Mouse (Mus musculus) myocyte (in vitro differentiated cells): ENCODE data around the gene Nprl2. TPM values are rescaled to one million over a fixed set of nuclear protein-coding genes. Genes with fewer than 3 reads are reported as not detected.

Source experiments
- H3K27me3 ChIP-seq: one replicate; pipeline ENCODE4 v1.6.1; 2011; ENCODE audit not compliant: control insufficient read depth, insufficient read depth, insufficient read length
- H3K36me3 ChIP-seq: one replicate; pipeline ENCODE4 v1.6.1; 2011; ENCODE audit not compliant: control insufficient read depth, insufficient read depth
- H3K4me2 ChIP-seq: one replicate; pipeline ENCODE4 v1.6.1; 2011; ENCODE audit warnings: low read depth, control low read depth
- H3K4me3 ChIP-seq: one replicate; pipeline ENCODE4 v1.5.1; 2011; ENCODE audit warnings: mild to moderate bottlenecking, control low read depth, moderate library complexity
- H3K79me2 ChIP-seq: one replicate; pipeline ENCODE4 v1.6.1; 2011; ENCODE audit not compliant: control insufficient read depth, insufficient read depth
- H3ac ChIP-seq: one replicate; pipeline ENCODE4 v1.6.1; 2011; ENCODE audit not compliant: control insufficient read depth, insufficient read length
- CEBPB ChIP-seq: IDR thresholded peaks from 2 replicates; pipeline ENCODE4 v1.6.1; 2011; ENCODE audit warnings: mild to moderate bottlenecking, moderate library complexity; ENCODE audit not compliant: poor library complexity, insufficient read depth, severe bottlenecking
- E2F4 ChIP-seq: IDR thresholded peaks from one replicate; pipeline ENCODE4 v1.6.1; 2011; ENCODE audit warnings: mild to moderate bottlenecking, control low read depth, moderate library complexity; ENCODE audit not compliant: insufficient read depth
- MAX ChIP-seq: IDR thresholded peaks from one replicate; pipeline ENCODE4 v1.6.1; 2011; ENCODE audit warnings: low read depth, mild to moderate bottlenecking, control low read depth
- MYOD1 ChIP-seq, 3 experiments: IDR thresholded peaks; one replicate each; pipeline ENCODE4 v1.6.1; 2011; ENCODE audit warnings: control low read depth in 2 of 3, low read depth in 2 of 3, mild to moderate bottlenecking in 2 of 3, moderate library complexity in 1 of 3; ENCODE audit not compliant: insufficient read length in 2 of 3, control insufficient read depth in 1 of 3
- MYOG ChIP-seq, 3 experiments: IDR thresholded peaks; one replicate each; pipeline ENCODE4 v1.6.1; 2011; ENCODE audit warnings: control low read depth in 2 of 3, low read depth in 2 of 3, mild to moderate bottlenecking in 2 of 3; ENCODE audit not compliant: insufficient read length in 2 of 3, control insufficient read depth in 1 of 3, insufficient read depth in 1 of 3
- POLR2A ChIP-seq: IDR thresholded peaks from one replicate; pipeline ENCODE4 v1.6.1; 2011; ENCODE audit warnings: low read depth, mild to moderate bottlenecking, control low read depth, moderate library complexity; ENCODE audit not compliant: insufficient read length
- POLR2AphosphoS2 ChIP-seq: IDR thresholded peaks from one replicate; pipeline ENCODE4 v1.6.1; 2011; ENCODE audit warnings: low read depth, control low read depth; ENCODE audit not compliant: insufficient read length
- REST ChIP-seq: IDR thresholded peaks from one replicate; pipeline ENCODE4 v1.6.1; 2011; ENCODE audit warnings: mild to moderate bottlenecking, control low read depth, moderate library complexity; ENCODE audit not compliant: insufficient read depth, insufficient read length
- SRF ChIP-seq: IDR thresholded peaks from one replicate; pipeline ENCODE4 v1.6.1; 2011; ENCODE audit warnings: low read depth; ENCODE audit not compliant: control insufficient read depth, insufficient read length
- TCF12 ChIP-seq: IDR thresholded peaks from one replicate; pipeline ENCODE4 v1.6.1; 2011; ENCODE audit warnings: mild to moderate bottlenecking, control low read depth; ENCODE audit not compliant: poor library complexity, insufficient read depth, severe bottlenecking
- TCF3 ChIP-seq: IDR thresholded peaks from one replicate; pipeline ENCODE4 v1.6.1; 2011; ENCODE audit warnings: low read depth, control low read depth; ENCODE audit not compliant: insufficient read length
- USF1 ChIP-seq: IDR thresholded peaks from one replicate; pipeline ENCODE4 v1.6.1; 2011; ENCODE audit warnings: low read depth, mild to moderate bottlenecking, control low read depth, moderate library complexity
- polyA plus RNA-seq: library from polyadenylated mRNA; unstranded; fragments of >200 nt; fragmentation: generic; extraction: Trizol; gene quantifications from one replicate; pipeline ENCODE4 v1.2.1, GENCODE M21; 2012; ENCODE audit warnings: missing spikeins

The Nprl2 gene
- polyA plus RNA-seq, 1 experiment = 24.6 TPM

DNA sequence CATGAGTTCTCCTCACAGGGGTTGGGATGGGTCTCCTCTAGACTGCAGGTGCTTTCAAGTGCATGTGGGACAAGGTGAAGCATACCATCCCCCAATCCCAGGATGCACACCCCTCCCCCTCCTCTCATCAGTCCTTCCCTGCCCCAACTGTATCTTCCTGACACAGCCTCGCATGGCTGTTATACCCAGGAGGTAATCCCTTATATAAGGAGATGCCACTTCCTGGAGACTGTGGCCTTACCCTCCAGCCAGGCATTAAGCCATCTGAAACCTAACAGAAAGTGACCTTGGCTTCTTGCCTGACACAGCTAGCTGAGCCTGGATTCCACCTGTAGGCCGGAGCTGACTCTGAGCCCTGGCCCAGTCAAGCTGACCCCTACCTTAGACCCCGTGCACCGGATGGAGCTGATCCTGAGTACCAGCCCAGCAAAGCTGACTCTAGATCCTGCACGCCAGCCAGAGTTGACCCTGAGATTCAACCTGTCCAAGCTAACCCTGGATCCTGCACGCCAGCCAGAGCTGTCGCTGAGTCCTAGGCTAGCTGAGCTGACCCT, 40.6 kb downstream of the Nprl2 start:
- Histone ChIP-seq H3K27me3 (no peaks in the 10 kb centered on the region), H3K36me3 (no peaks in the 10 kb centered on the region), H3K79me2 (peaks cover 5% of the 10 kb centered on the region), H3ac (no peak overlapping the region), H3K4me2 (no peak overlapping the region), H3K4me3 (no peak overlapping the region)
- TF ChIP-seq MYOD1 (IDR thresholded peaks at IDR 0.05; ENCODE audit: control insufficient read depth in 1 of 3, insufficient read length in 2 of 3, low read depth in 2 of 3) (no peak), CEBPB (no peak), MYOG (IDR thresholded peaks at IDR 0.05; ENCODE audit: control insufficient read depth in 1 of 3, insufficient read depth in 1 of 3, insufficient read length in 2 of 3, low read depth in 2 of 3) (no peak), E2F4 (no peak), USF1 (no peak), MAX (no peak), POLR2AphosphoS2 (no peak), TCF3 (no peak), REST (no peak), SRF (no peak), TCF12 (no peak), POLR2A (no peak)

DNA sequence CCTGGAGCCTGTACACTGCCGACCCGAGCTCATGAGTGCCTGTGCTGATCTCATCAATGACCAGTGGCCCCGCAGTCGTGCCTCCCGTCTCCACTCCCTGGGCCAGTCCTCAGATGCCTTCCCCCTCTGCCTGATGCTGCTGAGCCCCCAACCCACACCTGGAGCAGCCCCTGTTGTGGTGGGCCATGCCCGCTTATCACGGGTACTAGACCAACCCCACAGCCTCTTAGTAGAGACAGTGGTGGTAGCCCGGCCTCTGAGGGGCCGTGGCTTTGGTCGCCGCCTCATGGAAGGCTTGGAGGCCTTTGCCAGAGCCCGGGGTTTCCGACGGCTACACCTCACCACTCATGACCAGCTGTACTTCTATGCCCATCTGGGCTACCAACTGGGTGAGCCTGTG, 41.1 kb downstream of the Nprl2 start:
- no peaks in the 10 kb centered on the region for H3K27me3 ChIP-seq
- H3K79me2 ChIP-seq = peaks cover 10% of the 10 kb centered on the region
- no peak overlapping the region for H3K4me3 ChIP-seq
- no peak overlapping the region for H3ac ChIP-seq
- TF ChIP-seq MAX (no peak), E2F4 (no peak), TCF12 (no peak), CEBPB (no peak), POLR2AphosphoS2 (peak; percentile 24)
- H3K4me2 ChIP-seq = no peak overlapping the region
- no peaks in the 10 kb centered on the region for H3K36me3 ChIP-seq

DNA sequence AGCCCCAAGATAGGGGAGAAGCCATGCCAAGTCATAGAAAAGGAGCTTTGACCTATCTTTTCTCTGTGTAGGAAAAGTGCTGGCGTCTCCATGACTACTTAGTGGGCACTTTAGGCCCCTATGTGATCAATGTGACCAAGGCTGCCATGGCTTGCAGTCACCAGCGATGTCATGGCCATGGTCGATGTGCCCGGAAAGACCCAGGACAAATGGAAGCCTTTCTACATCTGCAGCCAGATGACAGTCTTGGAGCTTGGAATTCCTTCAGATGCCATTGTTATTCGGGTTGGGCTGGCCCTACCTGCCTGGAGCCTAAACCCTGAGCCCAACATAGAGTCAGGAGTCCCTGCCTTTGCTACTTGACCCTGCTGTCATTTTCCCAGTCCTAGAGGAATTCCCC, 44.5 kb downstream of the Nprl2 start:
- peak overlapping the region; percentile 53 for H3K4me3 ChIP-seq
- H3K27me3 ChIP-seq = no peaks in the 10 kb centered on the region
- peak overlapping the region; percentile 12 for H3K4me2 ChIP-seq
- H3K36me3 ChIP-seq = no peaks in the 10 kb centered on the region
- H3K79me2 ChIP-seq = peaks cover 15% of the 10 kb centered on the region
- no peak for TF ChIP-seq CEBPB
- TF ChIP-seq POLR2A = no peak
- TF ChIP-seq TCF3 = no peak
- H3ac ChIP-seq = no peak overlapping the region

DNA sequence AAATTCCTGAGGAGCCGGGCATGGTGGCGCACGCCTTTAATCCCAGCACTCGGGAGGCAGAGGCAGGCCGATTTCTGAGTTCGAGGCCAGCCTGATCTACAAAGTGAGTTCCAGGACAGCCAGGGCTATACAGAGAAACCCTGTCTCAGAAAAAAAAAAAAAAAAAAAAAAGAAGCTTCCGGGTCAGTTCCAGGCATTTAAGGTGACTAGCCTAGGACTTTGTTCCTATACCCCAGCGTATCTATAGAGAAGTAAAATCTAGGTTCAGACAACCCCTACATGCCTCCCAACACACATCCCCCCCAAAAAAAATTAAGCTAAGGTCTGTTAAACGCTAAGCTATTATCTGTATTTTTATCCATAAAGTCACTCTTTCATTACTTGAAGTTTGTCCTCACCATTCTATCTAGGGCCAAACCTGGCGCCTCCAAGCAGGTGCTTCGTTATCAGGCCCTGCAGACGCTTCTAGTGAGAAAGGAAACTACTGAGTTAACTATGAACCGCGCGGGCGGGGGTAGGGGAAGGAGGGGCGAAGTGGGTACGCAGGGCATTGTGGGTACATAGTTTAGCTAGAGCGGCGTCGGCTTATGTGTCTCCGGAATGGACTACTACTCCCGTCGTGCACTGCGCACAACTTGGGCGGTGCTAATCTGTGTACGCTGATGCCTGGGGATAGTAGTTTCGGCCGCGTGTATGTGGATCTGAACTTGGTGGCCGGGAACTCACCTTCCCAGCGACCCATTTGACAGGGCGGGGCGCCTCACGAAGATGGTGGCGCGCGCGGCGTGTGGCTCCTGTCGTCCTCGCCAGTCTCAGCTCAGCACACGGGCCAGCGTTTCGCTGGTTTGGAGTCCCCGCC, 45.2 kb downstream of the Nprl2 start, which contains the start of gene Ifrd2:
Gene Ifrd2 (plus strand): TSS at position 669 of the 859 bp plus-strand sequence.
- Histone ChIP-seq H3K4me2 (peak within 1 kb of the TSS; percentile 88), H3K27me3 (no peaks in the 10 kb centered on the region), H3K36me3 (no peaks in the 10 kb centered on the region), H3ac (peak within 1 kb of the TSS; percentile 48), H3K79me2 (peaks cover 14% of the 10 kb centered on the region), H3K4me3 (peak within 1 kb of the TSS; percentile 53)
- TF ChIP-seq POLR2A (peak; percentile 75), USF1 (no peak), POLR2AphosphoS2 (peak; percentile 88), MYOG (IDR thresholded peaks at IDR 0.05; ENCODE audit: control insufficient read depth in 1 of 3, insufficient read depth in 1 of 3, insufficient read length in 2 of 3, low read depth in 2 of 3) (no peak), TCF12 (no peak), SRF (no peak), REST (no peak), MAX (no peak), MYOD1 (IDR thresholded peaks at IDR 0.05; ENCODE audit: control insufficient read depth in 1 of 3, insufficient read length in 2 of 3, low read depth in 2 of 3) (no peak), CEBPB (no peak), E2F4 (peak; percentile 10), TCF3 (no peak)

DNA sequence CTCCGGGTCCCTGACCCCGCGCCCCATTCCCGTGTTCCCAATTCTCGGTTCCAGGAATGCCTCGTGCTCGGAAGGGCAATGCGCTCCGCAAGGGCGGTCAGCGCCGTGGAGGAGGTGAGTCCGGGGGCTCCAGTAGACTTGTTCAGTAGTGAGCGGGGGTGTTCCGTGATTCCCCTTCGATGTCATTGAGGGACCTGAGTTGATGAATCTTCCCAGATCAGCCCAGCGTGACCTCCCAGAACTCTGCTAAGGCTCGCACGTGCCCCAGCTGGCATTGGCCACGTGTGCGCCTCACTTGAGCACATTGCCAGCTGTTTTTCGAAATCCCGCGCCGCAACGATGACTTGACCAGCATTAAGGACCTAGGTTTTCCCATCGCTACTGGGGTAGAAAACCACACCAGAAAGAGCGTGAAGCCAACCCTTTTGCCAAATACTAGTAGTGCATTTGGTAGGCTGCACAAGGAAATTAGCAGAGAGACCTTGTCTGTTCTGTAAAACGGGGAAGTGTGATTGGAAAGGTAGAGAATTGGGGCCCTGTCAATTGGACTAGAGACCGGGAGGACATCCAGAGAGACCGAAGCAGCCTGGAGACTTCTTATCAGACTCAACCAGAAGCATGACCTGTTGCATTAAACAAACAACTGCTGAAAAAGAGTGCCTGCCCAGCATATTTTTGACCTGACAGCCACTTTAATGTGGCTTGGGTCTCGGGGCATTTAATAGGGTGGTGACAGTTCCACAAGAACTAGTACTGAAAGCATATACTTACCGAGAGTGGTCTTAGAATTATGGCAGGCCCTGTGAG, 46.0 kb downstream of the Nprl2 start:
- Histone ChIP-seq H3K36me3 (no peaks in the 10 kb centered on the region), H3K4me3 (peak overlapping the region; percentile 53), H3K4me2 (peak overlapping the region; percentile 88), H3K27me3 (no peaks in the 10 kb centered on the region), H3K79me2 (peaks cover 14% of the 10 kb centered on the region), H3ac (peak overlapping the region; percentile 48)
- TF ChIP-seq POLR2AphosphoS2 = no peak
- peak in 1 of 3 experiments; percentile 36 for TF ChIP-seq MYOD1 (IDR thresholded peaks at IDR 0.05; ENCODE audit: control insufficient read depth in 1 of 3, insufficient read length in 2 of 3, low read depth in 2 of 3)
- no peak for TF ChIP-seq SRF
- TF ChIP-seq REST = no peak
- peak in 2 of 3 experiments; percentile 15 to 69 for TF ChIP-seq MYOG (IDR thresholded peaks at IDR 0.05; ENCODE audit: control insufficient read depth in 1 of 3, insufficient read depth in 1 of 3, insufficient read length in 2 of 3, low read depth in 2 of 3)
- TF ChIP-seq CEBPB = no peak
- TF ChIP-seq TCF12 = no peak
- peak; percentile 91 for TF ChIP-seq MAX
- TF ChIP-seq POLR2A = no peak
- TF ChIP-seq USF1 = peak; percentile 35
- peak; percentile 91 for TF ChIP-seq E2F4
- TF ChIP-seq TCF3 = no peak
